Mouse (Mus musculus) liver, postnatal 0 days (tissue): ENCODE results near the gene Rad51b. TPM values are rescaled to one million over a fixed set of nuclear protein-coding genes. Genes with fewer than 3 reads are reported as not detected.
A peak's percentile ranks its signal among the peaks of the same experiment; 100 is the strongest.

Experiments used
- ATAC-seq: fragments of 200-750 bp; cut with Nextera tagmentation; 2 replicates; pipeline ENCODE4 v1.8.0; 2017; ENCODE audit warnings: mild to moderate bottlenecking, moderate library complexity
- DNase-seq: peaks from one replicate; pipeline ENCODE4 v3.0.0-alpha.2; 2016
- H3K27ac ChIP-seq: fragments of 300-500 bp; sonication (generic); 2 replicates; pipeline ENCODE4 v1.5.1; 2014; ENCODE audit warnings: antibody characterized with exemption, moderate library complexity, mild to moderate bottlenecking, low read depth
- H3K27me3 ChIP-seq: fragments of 300-500 bp; sonication (generic); 2 replicates; pipeline ENCODE4 v1.6.1; 2014; ENCODE audit warnings: low read length, control low read depth, mixed read lengths; ENCODE audit not compliant: insufficient read depth
- H3K36me3 ChIP-seq: fragments of 300-500 bp; sonication (generic); replicated peaks from 2 replicates; pipeline ENCODE4 v1.6.1; 2014; ENCODE audit warnings: mild to moderate bottlenecking, control low read depth, low read length, moderate library complexity, mixed read lengths; ENCODE audit not compliant: insufficient read depth
- H3K4me1 ChIP-seq: fragments of 300-500 bp; sonication (generic); 2 replicates; pipeline ENCODE4 v1.6.1; 2014; ENCODE audit warnings: antibody characterized with exemption, mild to moderate bottlenecking, control low read depth; ENCODE audit not compliant: insufficient read depth
- H3K4me2 ChIP-seq: fragments of 300-500 bp; sonication (generic); 2 replicates; pipeline ENCODE4 v1.6.1; 2014; ENCODE audit warnings: low read depth, mild to moderate bottlenecking, low read length, moderate library complexity, mixed read lengths
- H3K4me3 ChIP-seq: fragments of 300-500 bp; sonication (generic); 2 replicates; pipeline ENCODE4 v1.5.1; 2014; ENCODE audit warnings: low read depth, low read length
- H3K9ac ChIP-seq: fragments of 300-500 bp; sonication (generic); replicated peaks from 2 replicates; pipeline ENCODE4 v1.6.1; 2014; ENCODE audit warnings: mild to moderate bottlenecking, moderate library complexity
- H3K9me3 ChIP-seq: fragments of 300-500 bp; sonication (generic); 2 replicates; pipeline ENCODE4 v1.6.1; 2016; ENCODE audit warnings: mild to moderate bottlenecking, control low read depth, low read length, mixed read lengths
- CTCF ChIP-seq: sonication (generic); IDR thresholded peaks from 2 replicates; pipeline ENCODE4 v1.5.1; 2016; ENCODE audit warnings: antibody characterized with exemption, low read depth
- EP300 ChIP-seq: IDR thresholded peaks from 2 replicates; pipeline ENCODE4 v1.6.1; 2016; ENCODE audit warnings: antibody characterized with exemption, low read depth, mild to moderate bottlenecking
- WGBS: fragments of 180-500 bp; shearing (Covaris S2); extraction: QIAGEN DNeasy Blood & Tissue Kit; methylation state at CpG from one replicate; pipeline ENCODE4 v1.1.7; 2014; ENCODE audit not compliant: insufficient replicate concordance; 5-methylcytosine and 5-hydroxymethylcytosine counted together
- polyA plus RNA-seq: library from polyadenylated mRNA; unstranded; fragments of >200 nt; fragmentation: Nextera tagmentation; extraction: Ambion mirVana; gene quantifications from 2 replicates; pipeline ENCODE4 v1.2.1, GENCODE M21; 2015

Gene Rad51b
- polyA plus RNA-seq, 1 experiment from 2014 or later: 2.5 TPM

GRCm38 (mm10) chr12:79512205-79512886 is 215.3 kb downstream of the Rad51b start:
- no peak overlapping the region for H3K4me3 ChIP-seq
- ATAC-seq (no peak), DNase-seq (no peak)
- no peak overlapping the region for H3K9ac ChIP-seq
- peaks cover 3% of the 10 kb centered on the region; the same call in 1 of the 2 replicates for H3K4me1 ChIP-seq
- H3K27me3 ChIP-seq: no peaks in the 10 kb centered on the region
- no peak overlapping the region for H3K4me2 ChIP-seq
- 80% methylated on average over 10 of the region's 10 CpGs for WGBS
- no peaks in the 10 kb centered on the region for H3K9me3 ChIP-seq
- no peak overlapping the region for H3K27ac ChIP-seq
- no peaks in the 10 kb centered on the region for H3K36me3 ChIP-seq
- TF ChIP-seq CTCF (no peak), EP300 (no peak)

GRCm38 (mm10) chr12:79512982-79513681 is 216.1 kb downstream of the Rad51b start:
- DNase-seq (no peak), ATAC-seq (no peak)
- H3K4me2 ChIP-seq: no peak overlapping the region
- 69% methylated on average over 5 of the region's 5 CpGs for WGBS
- H3K27ac ChIP-seq: no peak overlapping the region
- H3K4me1 ChIP-seq: no peaks in the 10 kb centered on the region
- no peaks in the 10 kb centered on the region for H3K36me3 ChIP-seq
- H3K9ac ChIP-seq: no peak overlapping the region
- no peak overlapping the region for H3K4me3 ChIP-seq
- peak; percentile 28 for TF ChIP-seq CTCF
- TF ChIP-seq EP300: no peak
- no peaks in the 10 kb centered on the region for H3K9me3 ChIP-seq
- H3K27me3 ChIP-seq: no peaks in the 10 kb centered on the region

- no peaks in the 10 kb centered on the region for H3K27me3 ChIP-seq
- WGBS: 87% methylated on average over 3 of the region's 3 CpGs
- no peaks in the 10 kb centered on the region for H3K4me1 ChIP-seq
- no peak for TF ChIP-seq EP300
- no peak for TF ChIP-seq CTCF
- DNase-seq (no peak), ATAC-seq (no peak)
- H3K9me3 ChIP-seq: no peaks in the 10 kb centered on the region
- H3K27ac ChIP-seq: no peak overlapping the region
- H3K4me2 ChIP-seq: no peak overlapping the region
- no peak overlapping the region for H3K9ac ChIP-seq
- H3K36me3 ChIP-seq: no peaks in the 10 kb centered on the region
- no peak overlapping the region for H3K4me3 ChIP-seq
These were observed 217.6 kb downstream of the Rad51b start for GRCm38 (mm10) chr12:79514680-79515079.

GRCm38 (mm10) chr12:79522374-79522773 is 225.3 kb downstream of the Rad51b start:
- H3K4me2 ChIP-seq: no peak overlapping the region

GRCm38 (mm10) chr12:79524941-79525871 is 228.1 kb downstream of the Rad51b start:
- Histone ChIP-seq H3K27me3 (no peaks in the 10 kb centered on the region), H3K9me3 (no peaks in the 10 kb centered on the region; the same call in 1 of the 2 replicates), H3K4me1 (peaks cover 3% of the 10 kb centered on the region; the same call in 1 of the 2 replicates), H3K9ac (no peak overlapping the region), H3K4me3 (no peak overlapping the region), H3K36me3 (no peaks in the 10 kb centered on the region), H3K4me2 (no peak overlapping the region), H3K27ac (no peak overlapping the region)
- ATAC-seq: no peak
- TF ChIP-seq CTCF (0 out of 2 replicates have a peak, but pooled peaks have one; percentile 8), EP300 (no peak)
- DNase-seq: no peak
- WGBS: 76% methylated on average over 14 of the region's 14 CpGs

More at GRCm38 (mm10) chr12:79522374-79522773, 225.3 kb downstream of the Rad51b start:
- peaks cover 3% of the 10 kb centered on the region; the same call in 1 of the 2 replicates for H3K4me1 ChIP-seq
- DNase-seq (no peak), ATAC-seq (no peak)
- no peaks in the 10 kb centered on the region for H3K9me3 ChIP-seq
- H3K27ac ChIP-seq: no peak overlapping the region
- WGBS: 54% methylated on average over 1 of the region's 1 CpGs
- no peak overlapping the region for H3K4me3 ChIP-seq
- no peaks in the 10 kb centered on the region for H3K36me3 ChIP-seq
- H3K9ac ChIP-seq: no peak overlapping the region
- no peak for TF ChIP-seq CTCF
- no peak for TF ChIP-seq EP300
- H3K27me3 ChIP-seq: no peaks in the 10 kb centered on the region

- H3K4me2 ChIP-seq: no peak overlapping the region
- H3K9ac ChIP-seq: no peak overlapping the region
- H3K36me3 ChIP-seq: no peaks in the 10 kb centered on the region
- no peak for TF ChIP-seq EP300
- TF ChIP-seq CTCF: no peak
- 71% methylated on average over 8 of the region's 8 CpGs for WGBS
- no peak for ATAC-seq
- no peaks in the 10 kb centered on the region for H3K27me3 ChIP-seq
- no peak for DNase-seq
- H3K4me3 ChIP-seq: no peak overlapping the region
- no peak overlapping the region for H3K27ac ChIP-seq
- H3K9me3 ChIP-seq: no peaks in the 10 kb centered on the region; the same call in 1 of the 2 replicates
- peaks cover 3% of the 10 kb centered on the region; the same call in 1 of the 2 replicates for H3K4me1 ChIP-seq
These were observed 228.8 kb downstream of the Rad51b start for GRCm38 (mm10) chr12:79525872-79526271.
